14 mouse cellular contexts compared by ENCODE assay signal in the genomic region with DNA sequence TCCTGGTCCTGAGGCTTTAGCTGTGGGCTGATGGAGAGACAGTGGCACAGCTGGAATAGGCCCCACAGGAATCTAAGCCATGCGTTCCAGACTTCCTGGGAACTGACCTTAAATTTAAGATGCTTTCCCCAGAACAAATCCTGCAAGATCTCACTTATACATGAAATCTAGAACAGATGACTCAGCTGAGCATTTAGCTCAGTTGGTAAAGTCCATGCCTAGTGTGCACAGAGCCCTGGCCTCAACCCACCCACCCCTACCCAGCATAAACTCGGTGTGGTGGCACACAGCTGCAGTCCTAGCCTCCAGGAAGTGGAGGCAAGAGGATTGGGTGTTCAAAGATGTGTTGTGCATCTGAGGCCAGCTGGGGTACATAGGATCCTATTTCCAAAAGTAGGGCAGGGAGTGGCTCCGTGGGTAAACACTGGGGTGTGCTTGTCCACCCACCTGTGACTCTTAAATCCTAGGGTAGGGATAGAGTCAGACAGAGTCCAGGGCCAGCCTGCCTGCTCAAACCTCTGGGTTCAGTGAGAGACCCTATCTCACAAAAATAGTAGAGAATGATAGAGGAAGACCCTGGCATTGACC. TPM values are rescaled to one million over a fixed set of nuclear protein-coding genes. Genes with fewer than 3 reads are reported as not detected.
"Had no signal": no experiment of that assay in that cellular context is flagged by ENCODE, and none has a peak within 500 bp of the region (broad histone marks: within the 10 kb centered on the region; RNA-seq: fewer than 3 reads in every experiment).

No protein-coding gene starts in this region.

- H3K4me3 ChIP-seq: kidney, embryonic 15.5 days; left cerebral cortex, adult 2 months; limb, embryonic 15.5 days; liver, embryonic 13.5 days; lung, embryonic 15.5 days; midbrain, embryonic 13.5 days; myocyte; neural tube, embryonic 12.5 days; stomach, embryonic 15.5 days had no signal

- DNase-seq: kidney, adult 2 months; kidney, postnatal 14 days; liver, embryonic 13.5 days had no signal

- H3K27ac ChIP-seq: kidney, embryonic 15.5 days; left cerebral cortex, adult 2 months; limb, embryonic 15.5 days; liver, embryonic 13.5 days; lung, embryonic 15.5 days; neural tube, embryonic 12.5 days; stomach, embryonic 15.5 days had no signal

- ATAC-seq: intestine, embryonic 16.5 days; liver, postnatal 0 days had no signal

- H3K27me3 ChIP-seq: kidney, embryonic 15.5 days; limb, embryonic 15.5 days; liver, embryonic 13.5 days; lung, embryonic 15.5 days; midbrain, embryonic 13.5 days; neural tube, embryonic 12.5 days; stomach, embryonic 15.5 days had no signal

- H3K4me2 ChIP-seq: kidney, embryonic 15.5 days; limb, embryonic 15.5 days; liver, embryonic 13.5 days; lung, embryonic 15.5 days; midbrain, embryonic 13.5 days; neural tube, embryonic 12.5 days; stomach, embryonic 15.5 days had no signal

- H3K9me3 ChIP-seq: kidney, embryonic 15.5 days; limb, embryonic 15.5 days; liver, embryonic 13.5 days; lung, embryonic 15.5 days; midbrain, embryonic 13.5 days; neural tube, embryonic 12.5 days; stomach, embryonic 15.5 days had no signal

- H3K36me3 ChIP-seq: kidney, embryonic 15.5 days; limb, embryonic 15.5 days; liver, embryonic 13.5 days; lung, embryonic 15.5 days; midbrain, embryonic 13.5 days; neural tube, embryonic 12.5 days; stomach, embryonic 15.5 days had no signal

- H3K4me1 ChIP-seq: liver, embryonic 13.5 days; stomach, embryonic 15.5 days had no signal

- H3K9ac ChIP-seq: kidney, embryonic 15.5 days; limb, embryonic 15.5 days; liver, embryonic 13.5 days; liver, postnatal 0 days; lung, embryonic 15.5 days; midbrain, embryonic 13.5 days; neural tube, embryonic 12.5 days; stomach, embryonic 15.5 days had no signal

RNA-seq across cellular contexts. Expression of gene Xrra1, which starts 31.3 kb away (rescaled TPM):
- total RNA-seq: neutrophil, adult 5-6 weeks had no signal
- polyA plus RNA-seq: liver, embryonic 13.5 days had no signal
